Mouse (Mus musculus) skeletal muscle tissue, adult 2 months (tissue): ENCODE data around the gene Mup7.
"Not testable (repeated sequence)": the region's sequence is repeated elsewhere in the genome, so short reads cannot be mapped to it uniquely, and the experiment has no call there.

Experiments used
- DNase-seq: peaks from one replicate; pipeline ENCODE4 v3.0.0-alpha.2; 2012; ENCODE audit warnings: low read depth, low spot score

Mup7 gene

GRCm38 (mm10) chr4:60070375-60070774, at the start of gene Mup7:
Gene Mup7 (minus strand): TSS chr4:60070475.
- not testable (repeated sequence) for DNase-seq

GRCm38 (mm10) chr4:60079865-60080264, 9.6 kb upstream of the Mup7 start:
- not testable (repeated sequence) for DNase-seq

GRCm38 (mm10) chr4:60029334-60030111, 40.8 kb downstream of the Mup7 start:
- DNase-seq, result not testable (repeated sequence)

- not testable (repeated sequence) for DNase-seq
Measured at GRCm38 (mm10) chr4:60020141-60020540, 50.1 kb downstream of the Mup7 start.
